Mouse (Mus musculus) embryonic facial prominence, embryonic 13.5 days (tissue): ENCODE results near the gene Rbms1. TPM values are rescaled to one million over a fixed set of nuclear protein-coding genes. Genes with fewer than 3 reads are reported as not detected.
"Not testable (repeated sequence)": the region's sequence is repeated elsewhere in the genome, so short reads cannot be mapped to it uniquely, and the experiment has no call there.

Experiments used
- ATAC-seq: fragments of 200-750 bp; cut with Nextera tagmentation; 2 replicates; pipeline ENCODE4 v1.8.0; 2017; ENCODE audit warnings: low read depth; ENCODE audit not compliant: insufficient number of reproducible peaks, insufficient read depth, low FRiP score, low TSS enrichment
- H3K27ac ChIP-seq: fragments of 300-500 bp; sonication (generic); 2 replicates; pipeline ENCODE4 v1.5.1; 2015; ENCODE audit warnings: moderate library complexity, mild to moderate bottlenecking, inconsistent platforms
- H3K27me3 ChIP-seq: fragments of 300-500 bp; sonication (generic); 2 replicates; pipeline ENCODE4 v1.6.1; 2015; ENCODE audit warnings: mild to moderate bottlenecking, inconsistent platforms
- H3K36me3 ChIP-seq: fragments of 300-500 bp; sonication (generic); 2 replicates; pipeline ENCODE4 v1.6.1; 2015; ENCODE audit warnings: mild to moderate bottlenecking, inconsistent platforms
- H3K4me1 ChIP-seq: fragments of 300-500 bp; sonication (generic); 2 replicates; pipeline ENCODE4 v1.6.1; 2015; ENCODE audit warnings: inconsistent platforms
- H3K4me2 ChIP-seq: fragments of 300-500 bp; sonication (generic); 2 replicates; pipeline ENCODE4 v1.6.1; 2015; ENCODE audit warnings: moderate library complexity, mild to moderate bottlenecking, inconsistent platforms
- H3K4me3 ChIP-seq: fragments of 300-500 bp; sonication (generic); 2 replicates; pipeline ENCODE4 v1.5.1; 2015; ENCODE audit warnings: mild to moderate bottlenecking, inconsistent platforms
- H3K9ac ChIP-seq: fragments of 300-500 bp; sonication (generic); 2 replicates; pipeline ENCODE4 v1.6.1; 2015; ENCODE audit warnings: mild to moderate bottlenecking, inconsistent platforms
- H3K9me3 ChIP-seq: fragments of 300-500 bp; sonication (generic); 2 replicates; pipeline ENCODE4 v1.6.1; 2016; ENCODE audit warnings: inconsistent platforms
- WGBS: fragments of 180-500 bp; shearing (Covaris S2); methylation state at CpG from one replicate; pipeline ENCODE4 v1.1.7; 2015; ENCODE audit warnings: mixed read lengths; 5-methylcytosine and 5-hydroxymethylcytosine counted together
- polyA plus RNA-seq: library from polyadenylated mRNA; unstranded; fragments of >200 nt; fragmentation: Nextera tagmentation; extraction: Ambion mirVana; gene quantifications from 2 replicates; pipeline ENCODE4 v1.2.1, GENCODE M21; 2015

Rbms1 gene
- polyA plus RNA-seq, 1 experiment from 2014 or later = 117 TPM

DNA sequence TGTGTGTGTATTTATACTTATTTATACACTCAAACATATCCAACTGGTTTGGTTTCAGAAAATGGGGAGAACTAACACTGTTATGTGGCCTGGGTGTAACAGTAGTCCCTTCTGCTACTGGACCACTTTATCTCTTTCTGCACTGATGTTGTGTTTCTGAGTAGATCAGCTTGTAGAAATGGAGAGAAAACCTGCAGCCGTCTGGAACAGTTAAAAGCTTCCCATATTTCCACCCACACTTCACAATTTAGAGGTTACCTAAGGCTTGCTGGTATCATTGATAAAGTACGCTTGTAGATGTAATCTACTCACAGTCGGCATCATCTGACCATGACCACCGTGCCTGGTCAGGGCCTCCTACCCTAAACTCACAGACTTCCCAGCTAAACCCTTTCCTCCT is 123.5 kb downstream of the Rbms1 start:
- H3K9me3 ChIP-seq = no peaks in the 10 kb centered on the region
- H3K4me2 ChIP-seq = no peak overlapping the region
- no peak overlapping the region for H3K4me3 ChIP-seq
- 84% methylated on average over 4 of the region's 4 CpGs for WGBS
- no peak for ATAC-seq
- H3K27me3 ChIP-seq = no peaks in the 10 kb centered on the region
- no peak overlapping the region for H3K9ac ChIP-seq
- H3K36me3 ChIP-seq = peaks cover 4% of the 10 kb centered on the region; the same call in 1 of the 2 replicates
- H3K4me1 ChIP-seq = peaks cover 50% of the 10 kb centered on the region
- no peak overlapping the region for H3K27ac ChIP-seq

DNA sequence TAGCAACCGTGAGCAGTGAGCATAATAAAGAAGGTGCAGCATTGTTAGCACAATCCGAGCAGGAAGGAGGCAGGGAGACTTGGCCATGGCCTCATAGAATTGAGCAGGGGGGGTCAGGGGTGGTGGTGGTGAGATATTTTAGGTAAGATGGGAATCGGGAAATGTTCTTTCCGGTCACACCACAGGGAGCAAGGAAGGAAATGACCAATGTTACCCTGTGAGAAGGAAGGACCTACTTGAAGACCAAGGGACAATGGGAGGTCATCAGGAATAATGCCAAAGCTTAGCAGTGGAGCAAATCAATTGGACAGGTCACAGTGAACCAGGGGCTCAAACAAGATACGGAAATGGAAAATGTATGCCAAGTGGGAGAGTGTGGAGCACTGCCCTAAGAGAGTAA is 124.1 kb downstream of the Rbms1 start:
- Histone ChIP-seq H3K4me3 (no peak overlapping the region), H3K9ac (no peak overlapping the region), H3K4me2 (no peak overlapping the region), H3K27ac (no peak overlapping the region), H3K4me1 (peaks cover 50% of the 10 kb centered on the region), H3K27me3 (no peaks in the 10 kb centered on the region), H3K9me3 (no peaks in the 10 kb centered on the region), H3K36me3 (peaks cover 4% of the 10 kb centered on the region; the same call in 1 of the 2 replicates)
- ATAC-seq = no peak
- WGBS = 83% methylated on average over 5 of the region's 5 CpGs

DNA sequence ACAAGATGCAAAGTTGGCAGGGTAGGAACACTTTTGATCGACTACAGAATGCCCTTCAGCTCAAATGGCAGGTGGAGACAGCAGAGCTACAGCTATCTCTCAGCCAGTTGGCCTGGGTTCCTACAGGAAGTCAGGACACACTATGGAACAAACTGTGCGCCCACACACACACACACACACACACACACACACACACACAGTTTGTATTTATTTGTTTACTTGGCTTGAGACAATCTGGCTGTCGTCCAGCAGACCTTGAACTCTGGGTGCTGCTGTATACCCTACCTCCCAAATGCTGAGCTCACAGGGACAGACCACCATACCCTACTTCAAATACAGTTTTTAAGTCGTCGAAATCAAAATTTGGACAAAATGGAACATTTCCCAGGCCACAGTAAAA is 125.4 kb downstream of the Rbms1 start:
- H3K4me2 ChIP-seq = no peak overlapping the region
- 77% methylated on average over 5 of the region's 5 CpGs for WGBS
- no peak overlapping the region for H3K4me3 ChIP-seq
- H3K9me3 ChIP-seq = no peaks in the 10 kb centered on the region
- peaks cover 4% of the 10 kb centered on the region; the same call in 1 of the 2 replicates for H3K36me3 ChIP-seq
- no peaks in the 10 kb centered on the region for H3K27me3 ChIP-seq
- H3K4me1 ChIP-seq = peaks cover 49% of the 10 kb centered on the region
- ATAC-seq = no peak
- no peak overlapping the region for H3K9ac ChIP-seq
- no peak overlapping the region for H3K27ac ChIP-seq

DNA sequence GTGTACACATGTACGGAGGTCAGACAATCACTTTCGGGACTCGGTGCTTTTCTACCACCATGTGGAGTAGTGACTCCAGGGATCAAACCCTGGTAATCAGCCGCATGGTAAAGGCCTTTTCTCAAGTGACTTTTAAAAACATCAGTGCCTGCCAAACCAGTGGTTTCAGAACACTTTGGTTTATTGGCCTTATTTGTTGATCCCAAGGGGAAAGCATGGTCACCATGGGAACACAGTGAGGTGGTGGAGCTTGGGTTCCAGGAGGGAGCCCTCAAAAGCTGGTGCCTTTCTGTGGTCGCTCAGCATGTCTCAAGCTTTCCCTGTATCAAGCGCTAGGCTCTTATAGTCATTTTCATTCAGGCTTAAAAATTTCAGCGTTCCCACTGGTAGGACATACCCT is 126.8 kb downstream of the Rbms1 start:
- H3K9ac ChIP-seq = no peak overlapping the region
- no peak overlapping the region for H3K27ac ChIP-seq
- no peak overlapping the region for H3K4me2 ChIP-seq
- no peaks in the 10 kb centered on the region for H3K27me3 ChIP-seq
- 88% methylated on average over 7 of the region's 7 CpGs for WGBS
- peaks cover 50% of the 10 kb centered on the region for H3K4me1 ChIP-seq
- peaks cover 4% of the 10 kb centered on the region; the same call in 1 of the 2 replicates for H3K36me3 ChIP-seq
- no peak overlapping the region for H3K4me3 ChIP-seq
- ATAC-seq = no peak
- no peaks in the 10 kb centered on the region for H3K9me3 ChIP-seq

DNA sequence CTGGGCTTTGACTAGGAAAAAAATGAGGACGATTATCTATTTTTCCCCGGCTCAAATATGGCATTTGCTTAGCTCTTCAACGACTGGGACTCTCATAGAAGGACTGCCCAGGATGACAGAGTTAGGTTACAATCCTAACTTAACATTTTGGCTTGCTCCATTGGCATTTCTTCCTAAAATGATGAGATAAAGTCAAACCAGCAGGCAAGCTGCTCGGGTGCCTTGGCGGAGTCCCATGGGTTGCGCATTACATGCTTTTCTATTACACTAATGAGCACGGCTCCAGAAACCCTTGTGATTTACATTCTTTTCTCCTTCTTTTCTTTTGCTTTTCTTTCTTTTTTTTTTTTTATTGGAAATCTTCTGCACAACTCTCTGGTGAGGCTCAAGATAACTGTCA is 128.7 kb downstream of the Rbms1 start:
- no peak for ATAC-seq
- no peaks in the 10 kb centered on the region for H3K27me3 ChIP-seq

GRCm38 (mm10) chr2:60832254-60832653 is 130.7 kb downstream of the Rbms1 start:
- H3K36me3 ChIP-seq = 0 out of 2 replicates have a peak, but pooled peaks cover 6% of the 10 kb centered on the region

More for the DNA sequence above, 128.7 kb downstream of the Rbms1 start:
- H3K4me2 ChIP-seq = no peak overlapping the region
- peaks cover 46% of the 10 kb centered on the region for H3K4me1 ChIP-seq
- WGBS = 54% methylated on average over 7 of the region's 7 CpGs
- H3K4me3 ChIP-seq = no peak overlapping the region
- H3K9me3 ChIP-seq = no peaks in the 10 kb centered on the region
- H3K9ac ChIP-seq = no peak overlapping the region
- 0 out of 2 replicates have a peak overlapping the region, but pooled peaks have one; percentile 11 for H3K27ac ChIP-seq
- H3K36me3 ChIP-seq = 0 out of 2 replicates have a peak, but pooled peaks cover 6% of the 10 kb centered on the region

DNA sequence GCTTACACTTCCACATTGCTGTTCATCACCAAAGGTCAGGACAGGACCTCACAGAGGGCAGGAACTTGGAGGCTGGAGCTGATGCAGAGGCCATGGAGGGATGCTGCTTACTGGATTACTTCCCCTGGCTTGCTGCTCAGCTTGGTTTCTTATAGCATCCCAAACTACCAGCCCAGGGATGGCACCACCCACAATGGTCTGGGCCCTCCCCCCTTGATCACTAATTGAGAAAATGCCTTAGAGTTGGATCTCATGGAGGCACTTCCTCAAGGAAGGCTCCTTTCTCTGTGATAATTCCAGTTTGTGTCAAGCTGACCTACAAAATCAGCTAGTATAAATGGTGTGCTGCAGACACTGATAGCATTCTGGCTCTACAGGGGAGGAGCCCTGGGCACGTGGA is 132.5 kb downstream of the Rbms1 start:
- peaks cover 49% of the 10 kb centered on the region for H3K4me1 ChIP-seq
- not testable (repeated sequence) for H3K36me3 ChIP-seq, ATAC-seq, H3K27ac ChIP-seq, H3K9me3 ChIP-seq, H3K9ac ChIP-seq, H3K4me2 ChIP-seq, H3K4me3 ChIP-seq, H3K27me3 ChIP-seq
- WGBS = 70% methylated on average over 1 of the region's 1 CpGs

More at GRCm38 (mm10) chr2:60832254-60832653, 130.7 kb downstream of the Rbms1 start:
- H3K4me1 ChIP-seq = peaks cover 41% of the 10 kb centered on the region
- H3K9me3 ChIP-seq = no peaks in the 10 kb centered on the region
- no peak overlapping the region for H3K9ac ChIP-seq
- H3K27ac ChIP-seq = no peak overlapping the region
- 68% methylated on average over 8 of the region's 8 CpGs for WGBS
- no peaks in the 10 kb centered on the region for H3K27me3 ChIP-seq
- H3K4me2 ChIP-seq = no peak overlapping the region
- H3K4me3 ChIP-seq = no peak overlapping the region
- no peak for ATAC-seq

- ATAC-seq = no peak
- Histone ChIP-seq H3K36me3 (0 out of 2 replicates have a peak, but pooled peaks cover 6% of the 10 kb centered on the region), H3K27me3 (no peaks in the 10 kb centered on the region), H3K4me2 (no peak overlapping the region), H3K27ac (no peak overlapping the region), H3K9ac (no peak overlapping the region), H3K4me1 (peaks cover 41% of the 10 kb centered on the region), H3K9me3 (no peaks in the 10 kb centered on the region), H3K4me3 (no peak overlapping the region)
- 87% methylated on average over 10 of the region's 10 CpGs for WGBS
Observed at GRCm38 (mm10) chr2:60828908-60829462, 134.0 kb downstream of the Rbms1 start.

GRCm38 (mm10) chr2:60827152-60827428 is 135.9 kb downstream of the Rbms1 start:
- H3K9ac ChIP-seq = no peak overlapping the region
- ATAC-seq = no peak
- no peaks in the 10 kb centered on the region for H3K27me3 ChIP-seq
- peaks cover 26% of the 10 kb centered on the region for H3K4me1 ChIP-seq
- WGBS = 68% methylated on average over 5 of the region's 5 CpGs
- no peak overlapping the region for H3K4me3 ChIP-seq
- 0 out of 2 replicates have a peak, but pooled peaks cover 6% of the 10 kb centered on the region for H3K36me3 ChIP-seq
- H3K27ac ChIP-seq = no peak overlapping the region
- H3K9me3 ChIP-seq = no peaks in the 10 kb centered on the region
- no peak overlapping the region for H3K4me2 ChIP-seq

- Histone ChIP-seq H3K27ac (no peak overlapping the region; the same call in 1 of the 2 replicates), H3K9ac (no peak overlapping the region), H3K4me3 (no peak overlapping the region), H3K36me3 (0 out of 2 replicates have a peak, but pooled peaks cover 6% of the 10 kb centered on the region), H3K4me1 (peaks cover 26% of the 10 kb centered on the region), H3K27me3 (no peaks in the 10 kb centered on the region), H3K4me2 (no peak overlapping the region), H3K9me3 (no peaks in the 10 kb centered on the region)
- WGBS = 80% methylated on average over 11 of the region's 11 CpGs
- no peak for ATAC-seq
Observed at GRCm38 (mm10) chr2:60826406-60827151, 136.4 kb downstream of the Rbms1 start.

DNA sequence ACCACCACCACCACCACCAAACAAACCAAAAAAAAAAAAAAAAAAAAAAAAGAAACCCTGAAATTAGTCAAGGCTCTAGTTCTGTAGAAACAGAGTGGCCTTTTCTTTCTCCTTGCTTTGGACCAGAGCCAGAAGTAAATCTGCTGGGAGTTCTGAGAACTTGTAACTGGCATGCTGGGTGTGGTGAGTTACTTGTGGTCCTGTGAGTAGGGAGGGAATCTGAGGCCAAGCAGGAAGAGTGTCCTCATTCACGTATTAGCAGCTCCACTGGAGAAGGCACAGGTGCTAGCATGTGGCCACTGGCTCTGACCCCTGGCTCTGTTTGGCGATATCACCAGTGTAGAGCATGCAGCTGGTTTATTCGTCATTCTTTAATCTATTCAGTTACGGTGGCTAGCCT is 137.3 kb downstream of the Rbms1 start:
- no peak overlapping the region for H3K4me2 ChIP-seq
- 32% methylated on average over 4 of the region's 4 CpGs for WGBS
- H3K27ac ChIP-seq = no peak overlapping the region
- H3K4me3 ChIP-seq = no peak overlapping the region
- no peak overlapping the region for H3K9ac ChIP-seq
- ATAC-seq = 0 out of 2 replicates have a peak, but pooled peaks have one; percentile 15
- 0 out of 2 replicates have a peak, but pooled peaks cover 5% of the 10 kb centered on the region for H3K36me3 ChIP-seq
- H3K9me3 ChIP-seq = no peaks in the 10 kb centered on the region
- H3K4me1 ChIP-seq = peaks cover 26% of the 10 kb centered on the region
- no peaks in the 10 kb centered on the region for H3K27me3 ChIP-seq

DNA sequence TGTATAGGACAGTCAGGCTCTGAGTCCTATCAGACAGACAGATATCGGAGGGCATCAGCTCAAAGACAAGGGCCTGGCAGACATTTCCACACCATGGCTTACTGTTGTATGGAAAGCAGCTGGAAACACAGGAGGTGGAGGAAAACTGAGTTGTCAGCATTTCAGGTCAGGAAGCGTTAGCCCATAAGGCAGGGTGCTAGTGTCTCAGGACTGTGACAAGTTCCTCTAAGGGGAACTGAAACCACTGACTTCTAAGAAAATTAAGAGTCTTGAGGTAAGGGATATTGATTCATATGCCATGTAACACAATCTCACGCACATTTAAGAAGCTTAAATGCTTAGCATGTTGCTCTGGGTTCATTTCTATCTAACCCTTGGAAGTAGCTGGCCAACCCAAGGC is 141.4 kb downstream of the Rbms1 start:
- no peak for ATAC-seq
- 85% methylated on average over 3 of the region's 3 CpGs for WGBS

More for the DNA sequence above, 141.4 kb downstream of the Rbms1 start:
- H3K27me3 ChIP-seq = no peaks in the 10 kb centered on the region
- H3K9ac ChIP-seq = no peak overlapping the region
- H3K4me3 ChIP-seq = no peak overlapping the region
- no peak overlapping the region for H3K4me2 ChIP-seq
- no peaks in the 10 kb centered on the region for H3K36me3 ChIP-seq
- H3K4me1 ChIP-seq = peaks cover 28% of the 10 kb centered on the region
- no peaks in the 10 kb centered on the region for H3K9me3 ChIP-seq
- no peak overlapping the region for H3K27ac ChIP-seq
